In the genomic region with DNA sequence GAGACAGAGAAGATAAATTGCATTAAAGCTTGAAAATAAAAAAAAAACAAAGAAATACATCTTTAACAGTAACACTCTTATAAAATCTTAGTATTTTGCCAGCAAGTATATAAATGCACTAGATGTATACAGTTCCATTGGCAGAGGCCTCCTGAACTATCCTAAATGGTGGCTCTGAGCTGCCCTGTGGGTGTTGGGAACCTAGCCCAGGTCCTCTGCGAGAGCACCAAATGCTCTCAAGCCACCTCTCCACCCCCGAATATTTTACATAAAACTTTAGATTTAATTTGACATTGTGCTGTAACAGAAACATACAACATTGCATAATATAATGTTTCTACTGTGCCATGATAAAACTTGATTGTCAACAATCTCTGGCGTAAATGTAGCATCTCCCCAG, we compare ENCODE assay signal across 18 mouse cellular contexts.
DNase-seq lines count a peak whose midpoint lies in the region; ATAC-seq lines count a peak whose summit lies in the region.
"Had no signal": no experiment of that assay in that cellular context is flagged by ENCODE, and none has a peak within 500 bp of the region (broad histone marks: within the 10 kb centered on the region; RNA-seq: fewer than 3 reads in every experiment).

No protein-coding gene starts in this region.

- peak; percentile 59; the same call in 1 of the 2 replicates for ATAC-seq in cerebellum, adult (ENCODE audit: insufficient number of reproducible peaks, low FRiP score, low TSS enrichment)
- ATAC-seq: CD4-positive, CD25-positive, alpha-beta regulatory T cell, adult 4 months; forebrain, embryonic 13.5 days; hindbrain, embryonic 16.5 days; inflammation-experienced regulatory T-cells, adult 6 months; intestine, postnatal 0 days had no signal

- no peak for DNase-seq in cerebellum, postnatal 4 days (ENCODE audit: low spot score in 2 of 2)
- DNase-seq in heart, adult 11 months: peak; percentile 50
- no peak for DNase-seq in heart, adult 9 months (ENCODE audit: low spot score in 2 of 2)
- DNase-seq in cerebellum, postnatal 25 days: peak; percentile 49 to 74
- DNase-seq in frontal cortex, adult 2 months (ENCODE audit: extremely low spot score in 1 of 2, low spot score in 1 of 2): no peak
- no peak for DNase-seq in lung, postnatal 36 days
- DNase-seq: adrenal gland, adult 8-10 months; B cell, adult 2 months; gastrocnemius, postnatal 25 days; heart, postnatal 10 days; heart, postnatal 4 days; kidney, adult 9 months had no signal

Comparison
In these comparisons a context has a peak if more than half of its experiments do, and no peak if none do; other contexts are left out.
1. DNase-seq: peak in heart, adult 11 months (single experiment) and cerebellum, postnatal 25 days (2 of 2); none in cerebellum, postnatal 4 days (0 of 2), heart, adult 9 months (0 of 2), frontal cortex, adult 2 months (0 of 2) and lung, postnatal 36 days (single experiment).